In the genomic region with DNA sequence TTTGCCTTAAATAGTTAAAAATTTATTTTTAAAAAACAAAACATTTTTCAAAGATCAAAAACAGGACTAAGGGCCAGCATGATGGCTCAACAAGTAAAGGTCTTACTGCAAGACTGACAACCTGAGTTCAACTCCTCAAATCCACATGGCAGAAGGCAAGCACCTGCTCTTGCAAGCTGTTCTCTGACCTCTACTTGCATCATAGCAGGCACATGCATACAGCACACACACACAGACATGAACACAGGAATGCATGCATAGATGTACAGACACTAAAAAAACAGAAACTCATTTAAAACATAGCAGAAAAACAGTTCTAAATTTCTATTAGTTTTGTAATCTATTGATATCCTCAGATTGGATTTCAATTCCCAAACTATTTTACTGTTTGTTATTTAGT, we compare ENCODE assay signal across 30 mouse cellular contexts.
"Had no signal": no experiment of that assay in that cellular context is flagged by ENCODE, and none has a peak within 500 bp of the region (broad histone marks: within the 10 kb centered on the region; RNA-seq: fewer than 3 reads in every experiment).

No protein-coding gene starts in this region.

- ATAC-seq: lung, postnatal 0 days; midbrain, embryonic 13.5 days; midbrain, embryonic 15.5 days; midbrain, embryonic 16.5 days had no signal

- H3K4me2 ChIP-seq: limb, embryonic 12.5 days; limb, embryonic 13.5 days; limb, embryonic 15.5 days; liver, embryonic 13.5 days; liver, embryonic 15.5 days; lung, embryonic 14.5 days; lung, embryonic 15.5 days; midbrain, embryonic 11.5 days; midbrain, embryonic 12.5 days; midbrain, embryonic 13.5 days; midbrain, embryonic 15.5 days; neural tube, embryonic 12.5 days had no signal

- DNase-seq: left cerebral cortex, postnatal 4 days; liver; liver, embryonic 13.5 days; lung, adult 18-20 months; lung, adult 2 months; lung, embryonic 14.5 days; lung, postnatal 10 days; lung, postnatal 14 days; lung, postnatal 36 days; lung, postnatal 4 days; midbrain, embryonic 14.5 days had no signal

- H3K36me3 ChIP-seq: limb, embryonic 10.5 days; limb, embryonic 12.5 days; limb, embryonic 13.5 days; limb, embryonic 15.5 days; liver, embryonic 13.5 days; liver, embryonic 15.5 days; lung, embryonic 15.5 days; midbrain, embryonic 10.5 days; midbrain, embryonic 12.5 days; midbrain, embryonic 13.5 days; midbrain, embryonic 15.5 days; neural tube, embryonic 12.5 days had no signal

- H3K27me3 ChIP-seq: limb, embryonic 12.5 days; limb, embryonic 13.5 days; limb, embryonic 15.5 days; liver, embryonic 13.5 days; liver, embryonic 15.5 days; lung, embryonic 15.5 days; midbrain, embryonic 12.5 days; midbrain, embryonic 15.5 days; neural tube, embryonic 12.5 days had no signal

- H3K4me1 ChIP-seq: limb, embryonic 10.5 days; limb, embryonic 12.5 days; limb, embryonic 13.5 days; limb, embryonic 15.5 days; liver, embryonic 13.5 days; liver, embryonic 15.5 days; lung, embryonic 15.5 days; megakaryocyte, embryonic 14.5 days; midbrain, embryonic 10.5 days; midbrain, embryonic 12.5 days; midbrain, embryonic 13.5 days; midbrain, embryonic 15.5 days; neural tube, embryonic 12.5 days had no signal

- H3K27ac ChIP-seq: left cerebral cortex, adult 2 months; limb, embryonic 10.5 days; limb, embryonic 12.5 days; limb, embryonic 13.5 days; limb, embryonic 15.5 days; liver, embryonic 13.5 days; liver, embryonic 14.5 days; liver, embryonic 15.5 days; lung, embryonic 15.5 days; macrophage; midbrain, embryonic 10.5 days; midbrain, embryonic 12.5 days; midbrain, embryonic 13.5 days; midbrain, embryonic 15.5 days; neural tube, embryonic 12.5 days had no signal

- H3K9ac ChIP-seq: limb, embryonic 12.5 days; limb, embryonic 13.5 days; limb, embryonic 15.5 days; liver, embryonic 13.5 days; liver, embryonic 14.5 days; liver, embryonic 15.5 days; lung, embryonic 14.5 days; lung, embryonic 15.5 days; midbrain, embryonic 12.5 days; midbrain, embryonic 13.5 days; midbrain, embryonic 15.5 days; neural tube, embryonic 12.5 days had no signal

- H3K9me3 ChIP-seq: limb, embryonic 10.5 days; limb, embryonic 12.5 days; limb, embryonic 13.5 days; limb, embryonic 15.5 days; liver, embryonic 13.5 days; liver, embryonic 15.5 days; lung, embryonic 15.5 days; megakaryocyte, embryonic 14.5 days; midbrain, embryonic 10.5 days; midbrain, embryonic 12.5 days; midbrain, embryonic 13.5 days; midbrain, embryonic 15.5 days; neural tube, embryonic 12.5 days had no signal

- H3K4me3 ChIP-seq: left cerebral cortex, adult 2 months; limb, embryonic 10.5 days; limb, embryonic 12.5 days; limb, embryonic 13.5 days; limb, embryonic 15.5 days; liver, embryonic 13.5 days; liver, embryonic 15.5 days; lung, embryonic 15.5 days; megakaryocyte, embryonic 14.5 days; midbrain, embryonic 10.5 days; midbrain, embryonic 12.5 days; midbrain, embryonic 13.5 days; midbrain, embryonic 15.5 days; myocyte; neural tube, embryonic 12.5 days had no signal
